Mouse (Mus musculus) small intestine, adult 2 months (tissue): ENCODE measurements at regions not wholly inside any gene's neighbourhood (a gene's known extent, or its start where the extent isn't known, plus 50 kb on each side); places are given as distances from the start of the nearest gene placed in this dataset.

ENCODE experiments used
- CTCF ChIP-seq: fragments of 200-500 bp; IDR thresholded peaks from 2 replicates; pipeline ENCODE4 v1.5.1; 2012; ENCODE audit warnings: low read depth, mild to moderate bottlenecking, control low read depth, inconsistent platforms, low read length, moderate library complexity, mixed read lengths; ENCODE audit not compliant: insufficient replicate concordance, insufficient read length; ENCODE audit errors: extremely low read depth
- POLR2A ChIP-seq: fragments of 200-500 bp; IDR thresholded peaks from 2 replicates; pipeline ENCODE4 v1.6.1; 2012; ENCODE audit warnings: low read depth, mild to moderate bottlenecking, control low read depth, inconsistent platforms, low read length, moderate library complexity

DNA sequence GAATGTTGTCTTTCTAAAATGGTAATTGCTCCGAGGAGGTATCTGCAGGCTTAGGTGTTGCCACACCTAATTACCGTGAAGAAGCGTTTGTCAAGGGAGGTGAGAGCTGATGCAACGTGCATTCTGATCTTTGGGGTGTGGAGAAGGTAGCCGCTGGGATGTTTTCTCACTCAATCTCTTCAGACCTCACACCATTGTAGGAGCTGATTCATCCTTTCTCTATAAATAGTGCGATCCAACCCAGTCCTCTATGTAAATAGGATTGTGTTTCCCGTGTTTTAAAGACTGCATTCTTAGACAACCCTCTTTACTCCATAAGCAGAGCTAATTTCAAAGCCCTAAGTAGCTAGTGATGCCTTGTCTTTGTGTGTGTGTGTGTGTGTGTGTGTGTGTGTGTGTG lies 374.2 kb upstream of the Slc35b3 start:
- no peak for TF ChIP-seq CTCF
- no peak for TF ChIP-seq POLR2A
